Mouse (Mus musculus): ENCODE data around the gene Olfr522.

Olfr522 gene

DNA sequence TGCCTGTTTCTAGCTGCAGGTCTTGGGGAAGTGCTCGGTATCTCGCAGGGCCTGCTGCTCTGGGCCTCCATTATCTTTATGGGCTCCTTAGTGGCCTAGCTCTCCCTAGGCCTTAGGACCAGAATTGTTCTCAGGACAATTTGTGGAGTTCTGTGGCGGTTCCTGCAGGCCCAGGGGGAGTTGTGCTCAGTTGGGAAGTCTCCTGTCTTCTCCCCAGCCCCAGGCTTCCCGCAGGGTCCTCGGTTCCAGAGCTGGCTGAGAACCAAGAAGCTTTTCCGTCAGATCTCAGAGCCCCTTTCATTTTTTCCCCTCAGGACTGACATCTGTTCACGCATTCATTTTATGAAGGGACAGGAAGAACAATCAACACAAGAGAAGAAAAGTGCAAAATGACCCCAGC lies at the start of gene Olfr522:
Olfr522 (minus strand) TSS at position 101 of the 400 bp plus-strand sequence.
- DNase-seq (ENCODE audit: low spot score in 2 of 2) = no peak

- DNase-seq (ENCODE audit: low spot score in 2 of 2) = no peak
Measured at GRCm38 (mm10) chr7:140213841-140214240, 49.3 kb upstream of the Olfr522 start.

DNA sequence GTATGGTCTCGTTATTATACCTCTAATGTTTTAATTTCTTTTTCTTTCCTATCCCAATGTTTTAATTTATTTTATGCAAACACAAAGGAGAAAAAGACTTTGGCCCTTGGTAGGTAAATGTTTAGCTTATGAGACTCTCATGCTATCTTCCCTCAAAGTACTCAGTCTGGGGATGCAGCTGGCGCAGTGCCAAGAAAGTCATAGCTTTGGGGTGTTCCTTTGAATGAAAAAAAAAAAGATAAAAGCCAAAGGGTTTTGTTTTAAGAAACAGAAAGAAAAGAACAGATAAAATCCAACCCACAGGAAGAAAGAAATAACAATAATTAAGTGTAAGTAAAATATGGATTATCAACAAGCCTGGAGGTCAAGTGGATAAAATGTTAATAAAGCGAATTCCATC lies 44.1 kb upstream of the Olfr522 start:
- no peak for DNase-seq (ENCODE audit: low spot score in 2 of 2)

- DNase-seq (ENCODE audit: low spot score in 2 of 2) = no peak
Measured at GRCm38 (mm10) chr7:140208153-140208552, 43.6 kb upstream of the Olfr522 start.

DNA sequence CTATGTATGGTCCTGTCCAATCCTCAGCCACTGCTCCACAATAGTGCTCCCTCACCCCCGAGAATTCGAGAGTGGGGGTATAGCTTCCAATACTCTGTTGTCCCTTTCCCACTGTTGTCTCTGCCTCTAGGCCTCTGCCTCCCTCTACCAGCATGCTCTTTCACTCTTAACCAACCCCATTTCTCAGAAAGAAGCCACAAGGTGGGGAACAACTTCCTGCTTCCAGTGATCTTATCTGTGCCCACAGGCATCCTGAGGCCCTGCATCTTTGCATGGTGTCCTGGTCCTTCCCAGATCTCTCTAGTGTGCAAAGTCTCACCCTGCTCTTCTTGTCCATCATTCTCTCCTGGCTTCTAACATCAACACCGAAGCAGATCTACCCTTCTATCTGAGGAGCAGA lies 42.3 kb upstream of the Olfr522 start:
- DNase-seq (ENCODE audit: low spot score in 2 of 2) = no peak

GRCm38 (mm10) chr7:140205864-140206263 lies 41.3 kb upstream of the Olfr522 start, which contains the start of gene Olfr524:
Olfr524 (minus strand) TSS chr7:140205964.
- no peak for DNase-seq (ENCODE audit: low spot score in 2 of 2)

DNA sequence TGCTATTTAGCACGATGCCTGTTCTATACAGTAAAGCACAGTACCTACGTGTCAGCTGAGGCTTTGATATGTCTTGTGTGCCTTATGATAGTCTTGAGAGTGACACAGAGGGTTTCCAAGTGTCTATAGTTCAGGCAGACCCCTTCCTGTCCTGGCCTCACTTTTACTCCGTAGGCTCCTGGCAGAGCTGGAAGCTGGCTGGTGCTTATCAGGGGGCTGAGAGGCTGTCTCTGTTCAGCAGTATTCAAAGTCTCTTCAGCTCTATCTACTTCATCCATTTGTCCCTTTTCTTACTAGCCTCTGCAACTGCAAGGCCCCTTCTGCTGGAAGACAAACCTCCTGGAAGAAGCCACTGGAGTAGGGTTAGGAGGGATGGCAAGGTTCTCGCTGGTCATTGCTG lies 36.5 kb upstream of the Olfr522 start:
- DNase-seq (ENCODE audit: low spot score in 2 of 2) = no peak

DNA sequence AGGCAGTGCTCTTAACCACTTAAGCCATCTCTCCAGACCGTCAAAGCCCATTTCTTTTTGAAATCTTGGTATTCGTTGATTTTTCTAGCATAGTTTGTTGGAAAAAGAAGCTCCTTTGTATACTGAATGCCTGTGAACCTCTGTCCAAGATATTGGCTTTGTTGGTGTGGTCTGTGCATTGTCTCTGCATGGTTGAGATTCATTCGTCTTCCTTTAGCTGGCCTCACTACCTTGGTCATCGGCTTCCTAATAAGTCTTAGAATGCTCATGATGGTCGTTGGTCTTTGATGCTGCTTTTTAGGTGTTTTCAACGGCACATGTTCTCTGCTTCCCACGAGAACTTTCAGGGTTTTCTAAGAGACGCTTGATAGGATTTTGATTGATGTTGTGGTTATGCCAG lies 31.4 kb upstream of the Olfr522 start:
- DNase-seq (ENCODE audit: low spot score in 2 of 2) = no peak

GRCm38 (mm10) chr7:140194031-140194430 lies 29.5 kb upstream of the Olfr522 start:
- DNase-seq (ENCODE audit: low spot score in 2 of 2) = no peak

DNA sequence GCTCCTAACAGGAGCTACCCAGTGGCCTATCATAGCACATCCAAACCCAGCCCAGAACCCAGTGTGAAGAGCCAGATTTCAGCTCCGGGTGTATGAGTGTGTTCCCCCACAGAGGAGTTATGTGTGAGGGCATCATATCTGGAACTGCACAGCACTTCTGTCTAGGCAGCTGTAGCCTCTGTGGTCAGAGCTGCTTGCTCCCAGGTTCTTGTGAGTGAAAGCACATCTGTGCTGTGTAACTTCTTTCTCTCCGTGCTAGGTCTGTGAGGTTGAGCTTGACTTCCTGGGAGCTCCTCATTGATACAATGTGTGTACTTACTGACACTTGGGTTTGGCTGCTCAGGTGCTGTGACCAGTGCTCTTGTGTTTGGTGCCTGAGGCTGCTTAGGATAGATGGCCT lies 28.3 kb upstream of the Olfr522 start:
- no peak for DNase-seq (ENCODE audit: low spot score in 2 of 2)

DNA sequence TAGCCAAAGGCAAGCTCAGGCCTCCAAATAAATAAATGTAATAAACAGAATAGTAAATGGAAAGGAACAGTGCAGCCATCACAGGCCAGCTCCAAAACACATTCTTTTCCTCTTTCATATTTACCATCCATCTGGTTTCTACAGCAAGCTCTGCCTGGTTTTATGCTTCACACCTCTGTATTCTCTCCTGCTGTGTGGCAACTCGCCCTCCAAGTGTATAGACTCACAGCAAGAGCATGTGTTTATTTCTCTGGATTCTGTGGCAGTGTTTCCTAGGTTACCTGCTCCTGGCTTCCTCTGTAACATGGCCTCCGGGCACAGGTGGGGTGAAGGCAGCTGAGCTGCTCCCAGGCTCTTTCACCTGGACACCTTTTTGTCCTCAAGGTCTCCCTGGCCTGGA lies 27.9 kb upstream of the Olfr522 start:
- no peak for DNase-seq (ENCODE audit: low spot score in 2 of 2)

GRCm38 (mm10) chr7:140190435-140190834 lies 25.9 kb upstream of the Olfr522 start:
- DNase-seq (ENCODE audit: low spot score in 2 of 2) = no peak

- DNase-seq (ENCODE audit: low spot score in 2 of 2) = no peak
Measured at GRCm38 (mm10) chr7:140188391-140189328, 24.1 kb upstream of the Olfr522 start.

- no peak for DNase-seq (ENCODE audit: low spot score in 2 of 2)
Measured at GRCm38 (mm10) chr7:140187721-140188390, 23.3 kb upstream of the Olfr522 start.

DNA sequence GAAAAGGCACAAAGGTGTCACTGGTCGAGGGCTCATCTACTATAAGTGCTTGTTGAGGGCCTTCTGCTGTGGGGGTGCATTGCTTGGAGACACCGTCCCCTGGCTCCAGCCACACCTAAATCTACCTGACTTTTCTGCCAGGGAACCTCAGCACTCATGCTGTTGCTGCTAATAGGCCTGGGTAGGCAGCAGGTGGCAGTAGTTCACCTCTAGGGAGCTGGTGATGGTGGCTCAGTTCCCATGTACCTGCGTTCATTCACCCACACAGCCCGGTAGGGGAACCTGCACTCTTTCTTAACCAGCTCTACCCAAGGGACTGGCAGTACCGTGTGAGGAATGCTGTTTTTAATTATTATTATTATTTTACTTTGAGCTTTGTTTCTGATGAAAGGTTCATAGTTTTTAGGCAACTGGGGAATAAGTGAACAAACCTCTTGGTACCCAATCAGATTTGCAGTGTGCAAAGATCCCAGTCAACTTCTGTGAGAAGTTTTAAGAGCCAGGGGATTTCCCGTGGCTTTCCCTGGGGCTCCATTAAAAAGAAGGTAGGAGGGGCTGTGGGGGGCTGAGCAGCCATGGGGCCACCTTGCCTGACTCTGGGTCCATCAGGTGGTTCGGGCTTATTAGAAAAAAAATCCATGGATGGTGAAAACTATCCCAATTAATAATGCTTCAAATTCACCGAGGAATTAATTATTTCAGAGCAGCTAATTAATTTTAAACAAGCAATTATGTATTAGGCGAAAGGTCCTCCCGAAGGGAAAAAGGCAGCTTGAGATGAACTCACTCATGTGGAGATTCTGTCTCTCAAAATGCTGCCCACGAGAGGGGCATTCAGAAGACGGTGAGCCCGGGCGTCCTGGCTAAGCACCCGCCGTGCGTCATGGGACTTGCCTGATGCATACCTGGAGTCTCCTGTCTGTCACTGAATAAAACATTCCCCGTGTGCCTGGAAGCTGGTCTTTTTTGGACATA lies 22.4 kb upstream of the Olfr522 start:
- no peak for DNase-seq (ENCODE audit: low spot score in 2 of 2)

DNA sequence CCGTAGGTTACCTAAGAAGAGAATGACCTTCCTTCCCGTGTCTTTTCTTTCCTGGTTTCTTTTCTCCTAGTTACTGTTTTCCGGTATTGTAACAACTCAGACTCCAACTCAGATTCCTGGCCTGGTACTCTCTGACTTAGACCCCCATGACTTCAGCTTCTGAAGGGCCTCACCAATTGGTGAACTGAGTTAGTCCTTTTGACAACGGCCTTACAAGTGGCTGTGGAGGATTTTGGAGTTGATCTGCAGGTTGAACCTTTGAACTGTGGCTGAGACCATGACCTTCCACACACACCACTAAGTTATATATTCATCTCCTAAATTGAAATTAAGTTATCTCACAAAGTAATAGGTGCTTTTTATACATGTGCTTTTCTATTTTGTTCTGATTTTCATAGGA lies 19.6 kb upstream of the Olfr522 start:
- no peak for DNase-seq (ENCODE audit: low spot score in 2 of 2)

- DNase-seq (ENCODE audit: low spot score in 2 of 2) = no peak
Measured at GRCm38 (mm10) chr7:140180692-140181091, 16.1 kb upstream of the Olfr522 start.

- no peak for DNase-seq (ENCODE audit: low spot score in 2 of 2)
Measured at GRCm38 (mm10) chr7:140179176-140179575, 14.6 kb upstream of the Olfr522 start.

DNA sequence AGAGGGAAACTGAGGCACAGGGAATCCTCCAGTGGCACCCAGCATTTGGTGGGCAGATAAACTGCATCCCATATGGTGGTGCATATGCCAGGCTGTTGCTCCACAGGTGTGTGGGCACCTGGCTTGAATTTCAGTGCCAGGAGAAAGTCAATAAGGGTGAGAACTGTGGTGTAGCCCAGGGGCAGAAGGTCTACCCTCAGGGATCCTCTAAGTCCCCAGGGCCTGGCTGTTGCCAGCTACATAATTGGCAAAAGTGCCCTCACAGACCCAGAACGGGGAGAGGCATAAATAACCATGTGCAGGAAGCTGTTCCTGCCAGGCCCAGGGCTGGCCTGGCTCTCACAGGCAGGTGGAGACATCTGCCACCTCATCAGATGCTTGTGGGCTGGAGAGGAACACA lies 8.4 kb upstream of the Olfr522 start, which contains the start of gene Olfr523:
Olfr523 (plus strand) TSS at position 282 of the 400 bp plus-strand sequence.
- DNase-seq (ENCODE audit: low spot score in 2 of 2) = no peak

DNA sequence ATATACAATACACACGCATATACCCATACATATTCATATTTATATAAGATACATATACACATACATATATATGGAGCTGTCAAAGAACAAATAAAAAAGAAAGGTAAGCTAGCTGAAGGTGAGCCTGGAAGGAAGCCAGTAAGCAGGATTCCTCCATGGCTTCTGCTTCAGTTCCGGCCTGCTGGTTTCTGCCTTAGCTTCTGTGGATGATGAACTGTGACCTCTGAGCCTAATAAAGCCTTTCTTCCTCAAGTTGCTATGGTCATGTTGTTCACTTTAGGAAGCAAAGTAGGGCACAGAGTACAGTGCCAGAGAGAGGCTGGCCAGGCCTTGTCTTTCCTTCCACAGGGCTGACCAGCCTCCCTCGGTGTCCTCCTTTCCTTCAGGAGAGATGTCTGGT lies 6.3 kb upstream of the Olfr522 start:
- DNase-seq (ENCODE audit: low spot score in 2 of 2) = no peak

DNA sequence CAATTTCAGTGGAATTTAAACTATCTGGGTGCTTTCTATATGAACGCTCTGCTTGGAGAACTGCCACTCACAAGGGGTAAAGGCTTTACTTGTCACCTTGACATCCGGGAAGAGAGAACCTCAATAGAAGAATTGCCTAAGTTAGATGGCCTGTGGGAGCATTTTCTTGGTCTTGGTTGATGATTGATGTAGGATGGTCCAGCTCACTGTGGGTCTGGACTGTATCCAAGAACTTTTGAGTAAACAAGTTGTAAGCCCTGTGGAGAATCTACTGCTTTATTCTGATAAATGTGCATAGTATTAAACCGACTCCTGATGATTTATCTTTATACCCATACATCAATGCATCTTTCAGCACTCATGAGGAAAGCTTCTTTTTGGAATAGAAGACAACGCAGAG lies 4.8 kb upstream of the Olfr522 start:
- DNase-seq (ENCODE audit: low spot score in 2 of 2) = no peak

- DNase-seq (ENCODE audit: low spot score in 2 of 2) = no peak
Measured at GRCm38 (mm10) chr7:140167950-140168349, 3.4 kb upstream of the Olfr522 start.
